Mouse (Mus musculus) kidney, embryonic 14.5 days (tissue): ENCODE data around the gene Gm4756. TPM values are rescaled to one million over a fixed set of nuclear protein-coding genes. Genes with fewer than 3 reads are reported as not detected.
A peak's percentile ranks its signal among the peaks of the same experiment; 100 is the strongest.

ENCODE experiments used
- ATAC-seq: fragments of 200-750 bp; cut with Nextera tagmentation; 2 replicates; pipeline ENCODE4 v1.8.0; 2017; ENCODE audit warnings: moderate number of reproducible peaks, mild to moderate bottlenecking, moderate TSS enrichment, moderate library complexity; ENCODE audit not compliant: low FRiP score, low TSS enrichment
- H3K27ac ChIP-seq: fragments of 300-500 bp; sonication (generic); 2 replicates; pipeline ENCODE4 v1.5.1; 2014; ENCODE audit warnings: low read depth, mild to moderate bottlenecking, low read length, moderate library complexity, mixed read lengths
- H3K27me3 ChIP-seq: fragments of 300-500 bp; sonication (generic); 2 replicates; pipeline ENCODE4 v1.6.1; 2014; ENCODE audit warnings: mild to moderate bottlenecking, low read length; ENCODE audit not compliant: control insufficient read depth, insufficient read depth
- H3K36me3 ChIP-seq: fragments of 300-500 bp; sonication (generic); 2 replicates; pipeline ENCODE4 v1.6.1; 2014; ENCODE audit warnings: low read length, mixed read lengths; ENCODE audit not compliant: control insufficient read depth, insufficient read depth
- H3K4me1 ChIP-seq: fragments of 300-500 bp; sonication (generic); 2 replicates; pipeline ENCODE4 v1.6.1; 2014; ENCODE audit warnings: low read length, mixed read lengths; ENCODE audit not compliant: control insufficient read depth, insufficient read depth
- H3K4me2 ChIP-seq: fragments of 300-500 bp; sonication (generic); replicated peaks from 2 replicates; pipeline ENCODE4 v1.6.1; 2014; ENCODE audit warnings: low read depth, mild to moderate bottlenecking, low read length
- H3K4me3 ChIP-seq: fragments of 300-500 bp; sonication (generic); 2 replicates; pipeline ENCODE4 v1.5.1; 2014; ENCODE audit warnings: mild to moderate bottlenecking, low read length
- H3K9ac ChIP-seq: fragments of 300-500 bp; sonication (generic); 2 replicates; pipeline ENCODE4 v1.6.1; 2014; ENCODE audit warnings: low read depth, mild to moderate bottlenecking, low read length, moderate library complexity
- H3K9me3 ChIP-seq: fragments of 300-500 bp; sonication (generic); 2 replicates; pipeline ENCODE4 v1.6.1; 2016; ENCODE audit warnings: low read length; ENCODE audit not compliant: control insufficient read depth
- WGBS: fragments of 180-500 bp; shearing (Covaris S2); extraction: QIAGEN DNeasy Blood & Tissue Kit; methylation state at CpG from one replicate; pipeline ENCODE4 v1.1.7; 2014; 5-methylcytosine and 5-hydroxymethylcytosine counted together
- polyA plus RNA-seq: library from polyadenylated mRNA; unstranded; fragments of >200 nt; fragmentation: Nextera tagmentation; extraction: Ambion mirVana; gene quantifications from 2 replicates; pipeline ENCODE4 v1.2.1, GENCODE M21; 2014

Gm4756 gene
- polyA plus RNA-seq, 1 experiment from 2014 or later, result not detected

DNA sequence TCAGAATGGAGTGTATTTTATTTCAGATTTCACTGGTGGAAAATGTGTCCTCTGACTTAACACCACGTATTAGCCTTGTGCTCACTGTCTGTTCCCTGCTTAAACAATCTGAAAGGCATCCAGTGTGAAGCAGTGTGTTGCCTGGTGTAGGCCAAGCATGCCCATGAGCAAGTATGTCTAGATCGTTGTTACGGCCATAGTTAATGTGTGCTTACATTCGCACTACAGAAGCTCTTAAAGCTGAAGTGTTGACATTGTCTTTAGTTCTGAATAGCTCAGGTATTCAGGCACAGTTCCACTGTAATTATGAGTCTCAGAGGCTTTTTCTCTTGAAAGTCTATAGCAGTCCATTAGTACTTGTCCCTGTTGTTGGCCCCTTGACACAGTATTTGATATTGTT lies 95.1 kb downstream of the Gm4756 start:
- H3K36me3 ChIP-seq, result no peaks in the 10 kb centered on the region
- 75% methylated on average over 4 of the region's 4 CpGs for WGBS
- no peak overlapping the region for H3K9ac ChIP-seq
- H3K4me1 ChIP-seq, result no peaks in the 10 kb centered on the region
- H3K4me2 ChIP-seq, result no peak overlapping the region
- H3K27ac ChIP-seq, result no peak overlapping the region
- no peaks in the 10 kb centered on the region for H3K9me3 ChIP-seq
- no peaks in the 10 kb centered on the region for H3K27me3 ChIP-seq
- no peak for ATAC-seq
- H3K4me3 ChIP-seq, result no peak overlapping the region

DNA sequence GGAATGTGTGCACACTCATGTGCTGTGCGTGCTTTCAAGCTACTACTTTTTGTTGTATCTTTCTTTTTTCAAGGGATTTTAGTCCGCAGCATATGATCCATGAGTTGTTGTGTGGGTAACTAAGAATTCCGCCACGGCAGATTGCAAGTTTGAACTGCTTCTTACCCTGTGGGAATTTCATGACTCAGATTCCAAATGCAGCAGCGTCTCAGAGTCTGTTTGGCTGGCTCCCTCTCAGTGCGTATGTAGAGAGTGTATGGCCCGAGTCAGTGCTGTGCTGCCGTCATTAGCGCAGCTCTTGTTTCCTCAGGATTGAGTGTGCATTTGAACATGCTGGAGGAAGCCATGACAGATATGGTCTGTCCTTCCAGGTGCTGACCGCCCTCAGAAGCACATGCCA lies 110.9 kb downstream of the Gm4756 start:
- peaks cover 8% of the 10 kb centered on the region; the same call in 1 of the 2 replicates for H3K36me3 ChIP-seq
- ATAC-seq, result no peak
- 93% methylated on average over 10 of the region's 10 CpGs for WGBS

GRCm38 (mm10) chr12:72536021-72536597 lies 113.4 kb downstream of the Gm4756 start, which contains the start of gene Pcnx4:
Pcnx4 (plus strand) TSS chr12:72536383.
- no peak within 1 kb of the TSS for H3K27ac ChIP-seq
- WGBS, result under 1% methylated on average over 45 of the region's 45 CpGs

More for the DNA sequence above, 110.9 kb downstream of the Gm4756 start:
- H3K9ac ChIP-seq, result no peak overlapping the region
- H3K9me3 ChIP-seq, result no peaks in the 10 kb centered on the region
- no peak overlapping the region for H3K27ac ChIP-seq
- H3K4me1 ChIP-seq, result 0 out of 2 replicates have a peak, but pooled peaks cover 4% of the 10 kb centered on the region
- H3K4me2 ChIP-seq, result no peak overlapping the region
- no peak overlapping the region for H3K4me3 ChIP-seq
- no peaks in the 10 kb centered on the region for H3K27me3 ChIP-seq

GRCm38 (mm10) chr12:72535599-72535998 lies 113.9 kb downstream of the Gm4756 start:
- Histone ChIP-seq H3K27ac (no peak overlapping the region), H3K9ac (no peak overlapping the region), H3K4me3 (peak overlapping the region; percentile 69), H3K4me2 (peak overlapping the region; percentile 68), H3K4me1 (0 out of 2 replicates have a peak, but pooled peaks cover 4% of the 10 kb centered on the region), H3K36me3 (no peaks in the 10 kb centered on the region), H3K9me3 (no peaks in the 10 kb centered on the region), H3K27me3 (no peaks in the 10 kb centered on the region)
- peak; percentile 25; the same call in 1 of the 2 replicates for ATAC-seq
- 41% methylated on average over 3 of the region's 3 CpGs for WGBS

More at GRCm38 (mm10) chr12:72536021-72536597, 113.4 kb downstream of the Gm4756 start, which contains the start of gene Pcnx4:
- H3K36me3 ChIP-seq, result no peaks in the 10 kb centered on the region
- H3K9ac ChIP-seq, result peak within 1 kb of the TSS; percentile 71
- ATAC-seq, result peak; percentile 100
- H3K9me3 ChIP-seq, result no peaks in the 10 kb centered on the region
- H3K27me3 ChIP-seq, result no peaks in the 10 kb centered on the region
- peak within 1 kb of the TSS; percentile 68 for H3K4me2 ChIP-seq
- H3K4me3 ChIP-seq, result peak within 1 kb of the TSS; percentile 69
- 0 out of 2 replicates have a peak, but pooled peaks cover 4% of the 10 kb centered on the region for H3K4me1 ChIP-seq

DNA sequence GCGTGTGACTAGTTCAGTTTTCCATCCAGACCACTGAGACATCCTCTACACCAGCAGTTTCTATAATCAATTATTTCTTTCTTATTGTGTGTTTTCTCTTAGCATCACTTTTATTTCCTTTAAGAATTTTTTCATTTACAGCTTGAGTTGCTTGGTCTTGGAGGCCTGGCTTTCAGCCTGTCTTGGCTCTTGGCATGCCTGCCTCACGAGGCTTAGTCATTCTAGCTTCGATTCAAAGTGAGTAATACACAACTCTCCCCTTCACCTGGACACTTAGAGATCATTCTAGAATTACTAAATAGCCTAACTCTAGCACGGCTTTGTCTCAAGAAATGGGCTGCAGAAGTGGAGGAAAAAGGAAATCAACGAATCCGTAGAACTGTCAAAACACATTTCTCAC lies 115.5 kb downstream of the Gm4756 start:
- no peak overlapping the region for H3K4me2 ChIP-seq
- WGBS, result 84% methylated on average over 6 of the region's 6 CpGs
- no peak for ATAC-seq
- H3K9me3 ChIP-seq, result peaks cover 4% of the 10 kb centered on the region; the same call in 1 of the 2 replicates
- H3K27me3 ChIP-seq, result no peaks in the 10 kb centered on the region
- no peak overlapping the region for H3K27ac ChIP-seq
- H3K4me1 ChIP-seq, result 0 out of 2 replicates have a peak, but pooled peaks cover 4% of the 10 kb centered on the region
- no peak overlapping the region for H3K9ac ChIP-seq
- H3K36me3 ChIP-seq, result no peaks in the 10 kb centered on the region
- no peak overlapping the region for H3K4me3 ChIP-seq

- H3K4me3 ChIP-seq, result no peak overlapping the region
- H3K36me3 ChIP-seq, result no peaks in the 10 kb centered on the region
- WGBS, result 77% methylated on average over 7 of the region's 7 CpGs
- no peak overlapping the region for H3K27ac ChIP-seq
- no peak for ATAC-seq
- H3K9ac ChIP-seq, result no peak overlapping the region
- H3K27me3 ChIP-seq, result no peaks in the 10 kb centered on the region
- H3K9me3 ChIP-seq, result peaks cover 4% of the 10 kb centered on the region; the same call in 1 of the 2 replicates
- no peak overlapping the region for H3K4me2 ChIP-seq
- H3K4me1 ChIP-seq, result 0 out of 2 replicates have a peak, but pooled peaks cover 4% of the 10 kb centered on the region
Observed at GRCm38 (mm10) chr12:72532303-72532702, 117.2 kb downstream of the Gm4756 start.

Other genes starting within 250 kb of the Gm4756 start
- gene Rtn1, start 240.6 kb downstream of the Gm4756 start, polyA plus RNA-seq, result 3.2 and 3.6 TPM in 2 replicates
- 0.80 and 0.96 TPM in 2 replicates for gene Lrrc9, start 207.8 kb downstream of the Gm4756 start, polyA plus RNA-seq
- 5.9 and 10.2 TPM in 2 replicates for gene Pcnx4, start 113.3 kb downstream of the Gm4756 start, polyA plus RNA-seq
- gene Dhrs7, start 15.2 kb upstream of the Gm4756 start, polyA plus RNA-seq, result 7.1 and 8.7 TPM in 2 replicates
- gene Ppm1a, start 107.8 kb upstream of the Gm4756 start, polyA plus RNA-seq, result 58.2 and 73.8 TPM in 2 replicates